Mouse (Mus musculus) gastrocnemius, adult 18-20 months (tissue): ENCODE results near the gene Blnk. TPM values are rescaled to one million over a fixed set of nuclear protein-coding genes. Genes with fewer than 3 reads are reported as not detected.

ENCODE experiments used
- DNase-seq: peaks from one replicate; pipeline ENCODE4 v3.0.0; 2021; ENCODE audit warnings: low spot score
- microRNA-seq: library from miRNA; unstranded; fragments of <30 nt; microRNA quantifications from one replicate; pipeline ENCODE4 v1.2.0, GENCODE M21; 2021
- total RNA-seq, 2 experiments: library from RNA; stranded (reverse); gene quantifications; 2 replicates each; pipeline ENCODE4 v1.2.3; 2021

Gene Blnk
- total RNA-seq, 2 experiments from 2014 or later: 1.1 to 1.2 TPM

GRCm38 (mm10) chr19:40964936-40965850 lies 29.1 kb downstream of the Blnk start:
- no peak for DNase-seq

- no peak for DNase-seq
Observed at GRCm38 (mm10) chr19:40964367-40964891, 29.9 kb downstream of the Blnk start.

GRCm38 (mm10) chr19:40962988-40963387 lies 31.3 kb downstream of the Blnk start:
- peak; percentile 36 for DNase-seq

GRCm38 (mm10) chr19:40958981-40959380 lies 35.4 kb downstream of the Blnk start:
- no peak for DNase-seq

- DNase-seq: no peak
Observed at GRCm38 (mm10) chr19:40946937-40947577, 47.3 kb downstream of the Blnk start.

GRCm38 (mm10) chr19:40943552-40943951 lies 50.8 kb downstream of the Blnk start:
- DNase-seq: no peak

- no peak for DNase-seq
Observed at GRCm38 (mm10) chr19:40936038-40936437, 58.3 kb downstream of the Blnk start.

- DNase-seq: no peak
Observed at GRCm38 (mm10) chr19:40935376-40935775, 59.0 kb downstream of the Blnk start.

GRCm38 (mm10) chr19:40931581-40932369 lies 62.6 kb downstream of the Blnk start:
- DNase-seq: no peak

GRCm38 (mm10) chr19:40895393-40895703 lies 99.0 kb downstream of the Blnk start:
- no peak for DNase-seq

GRCm38 (mm10) chr19:40894519-40895392 lies 99.6 kb downstream of the Blnk start, which contains the start of gene Zfp518a:
Gene Zfp518a (plus strand): TSS chr19:40894705.
- DNase-seq: peak; percentile 81

GRCm38 (mm10) chr19:40894071-40894506 lies 100.2 kb downstream of the Blnk start:
- no peak for DNase-seq

GRCm38 (mm10) chr19:40888887-40889286 lies 105.4 kb downstream of the Blnk start:
- no peak for DNase-seq

GRCm38 (mm10) chr19:40881700-40882099 lies 112.6 kb downstream of the Blnk start:
- DNase-seq: no peak

Small RNA genes within 50 kb of the gene (microRNA-seq; reads per million reads assigned to microRNA genes)
- not detected for gene Mir8092

Other genes with a start within 250 kb of the Blnk start
- gene Cc2d2b, start 245.8 kb downstream of the Blnk start, total RNA-seq: not detected
- gene Ccnj, start 163.3 kb downstream of the Blnk start, total RNA-seq: 1 to 10 TPM; 2.6 to 2.7 TPM
- 1 to 10 TPM; 5.0 to 6.2 TPM for gene Zfp518a, start 99.8 kb downstream of the Blnk start, total RNA-seq
- not detected for gene Dntt, start 34.7 kb upstream of the Blnk start, total RNA-seq
- gene Opalin, start 82.6 kb upstream of the Blnk start, total RNA-seq: not detected
- under 1 TPM; 0.07 TPM for gene Tll2, start 212.3 kb upstream of the Blnk start, total RNA-seq